Mouse (Mus musculus): ENCODE results near the gene Hormad2. TPM values are rescaled to one million over a fixed set of nuclear protein-coding genes. Genes with fewer than 3 reads are reported as not detected.

Hormad2 gene
- total and polyA plus RNA-seq, 3 experiments: 0.43 to 1.2 TPM; not detected in 1

DNA sequence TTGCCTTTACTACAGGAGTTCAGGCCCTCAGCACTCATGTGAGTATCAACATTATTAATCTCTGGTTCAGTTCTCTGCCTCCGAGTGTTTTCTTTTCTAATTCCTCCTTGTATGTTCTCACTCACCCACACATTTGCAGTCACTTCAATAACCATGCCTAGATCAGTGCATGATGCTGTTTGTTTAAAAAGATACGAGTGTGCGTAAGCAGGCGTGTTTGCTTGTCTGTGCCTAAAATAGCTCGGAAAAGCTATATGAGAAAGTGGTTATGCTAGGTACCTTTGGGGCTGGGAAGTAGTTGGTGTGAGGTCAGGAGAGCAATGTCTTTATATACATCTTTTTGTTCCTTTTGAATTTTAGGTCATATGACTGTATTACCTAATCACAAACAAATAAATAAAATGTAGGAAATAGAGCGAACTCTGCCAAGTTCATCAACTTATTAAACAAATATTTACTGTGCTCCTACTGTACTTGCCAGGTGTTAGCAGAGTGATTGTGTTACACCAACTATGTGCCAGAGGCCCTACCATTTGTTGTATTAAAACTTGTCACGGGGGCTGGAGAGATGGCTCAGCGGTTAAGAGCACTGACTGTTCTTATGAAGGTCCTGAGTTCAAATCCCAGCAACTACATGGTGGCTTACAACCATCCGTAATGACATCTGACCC, 100.7 kb downstream of the Hormad2 start:
- DNase-seq: no peak

DNA sequence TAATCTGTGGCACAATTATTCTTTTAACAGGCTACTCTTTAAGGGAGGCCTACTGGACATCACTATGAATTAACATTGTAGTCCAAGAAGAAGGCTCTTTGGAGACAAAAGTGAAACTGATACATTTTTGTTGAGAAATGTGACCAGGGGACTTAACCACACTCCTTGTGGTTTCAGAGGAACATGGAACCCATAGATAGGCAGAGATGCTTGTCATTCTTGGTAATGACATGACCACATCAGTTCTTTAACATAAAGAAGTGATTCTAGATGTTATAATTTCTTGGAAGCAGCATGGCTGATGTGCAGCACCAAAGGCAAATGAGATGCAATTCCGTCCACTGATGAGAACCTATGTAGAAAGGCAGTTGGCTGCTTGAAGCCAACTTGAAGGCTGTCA, 101.6 kb downstream of the Hormad2 start:
- DNase-seq: no peak

DNA sequence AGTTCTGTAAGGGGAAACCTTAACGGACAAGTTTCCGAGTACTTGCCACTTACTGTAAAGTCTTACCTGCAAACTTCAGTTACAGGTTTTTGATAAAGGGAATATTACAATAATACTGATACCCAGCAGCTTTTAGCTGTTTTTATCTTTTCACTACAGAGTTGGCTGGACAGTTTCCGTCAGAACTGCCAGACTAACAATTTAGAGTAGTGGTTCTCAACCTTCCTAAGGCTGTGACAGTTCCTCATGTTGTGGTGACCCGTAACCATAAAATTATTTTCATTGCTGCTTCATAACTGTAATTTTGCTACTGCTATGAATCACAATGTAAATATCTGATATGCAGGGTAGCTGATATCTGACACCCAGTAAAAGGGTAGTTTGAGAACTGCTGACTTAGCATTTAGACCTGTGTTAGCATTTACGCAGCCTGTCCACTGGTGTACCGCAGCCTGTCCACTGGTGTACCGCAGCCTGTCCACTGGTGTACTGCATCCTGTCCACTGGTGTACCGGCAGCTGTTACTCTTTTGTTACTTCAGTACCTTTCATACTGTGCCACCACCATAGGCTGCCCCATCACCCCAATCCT, 104.1 kb downstream of the Hormad2 start:
- DNase-seq: no peak

DNA sequence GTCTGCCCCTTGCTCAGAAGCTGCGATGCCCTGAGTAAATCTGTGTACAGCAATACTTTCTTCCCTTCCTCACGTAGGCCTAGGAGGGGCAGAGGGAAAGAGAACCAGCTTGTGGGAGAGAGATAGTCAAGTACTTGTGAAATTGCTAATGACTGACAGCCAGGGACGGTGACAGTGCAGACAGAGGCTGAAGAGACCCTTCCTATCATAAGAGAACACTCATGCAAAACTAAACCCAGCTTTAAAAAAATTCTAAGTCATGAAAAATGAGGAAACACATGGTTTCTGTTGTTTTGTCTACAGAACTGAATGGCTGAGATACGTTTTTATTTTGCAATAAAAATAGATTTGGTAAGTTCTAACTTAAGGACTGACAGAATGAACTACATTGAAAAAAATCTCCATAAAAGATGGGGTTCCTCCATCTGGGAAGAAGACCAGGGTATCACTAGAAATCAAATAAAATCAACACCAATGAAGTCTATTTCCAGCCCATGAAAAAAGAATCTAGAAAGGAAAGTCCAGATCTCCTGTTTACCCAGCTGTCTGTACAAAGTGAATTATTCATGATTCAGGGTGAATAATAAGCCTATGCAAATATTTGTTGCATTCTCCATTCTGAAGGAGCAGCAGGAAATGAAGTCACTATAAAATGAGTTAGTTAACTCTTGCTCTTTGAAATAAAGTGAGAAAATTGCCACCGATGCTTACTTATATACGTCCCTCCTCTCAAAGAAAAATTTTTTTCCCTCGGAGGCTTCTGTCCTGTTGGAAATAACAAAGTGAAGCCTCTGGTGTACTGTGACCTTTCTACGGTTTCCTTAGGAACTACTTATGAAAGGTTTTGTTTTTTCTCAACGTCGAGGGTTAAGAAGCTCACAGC, 104.9 kb downstream of the Hormad2 start:
- DNase-seq: no peak

DNA sequence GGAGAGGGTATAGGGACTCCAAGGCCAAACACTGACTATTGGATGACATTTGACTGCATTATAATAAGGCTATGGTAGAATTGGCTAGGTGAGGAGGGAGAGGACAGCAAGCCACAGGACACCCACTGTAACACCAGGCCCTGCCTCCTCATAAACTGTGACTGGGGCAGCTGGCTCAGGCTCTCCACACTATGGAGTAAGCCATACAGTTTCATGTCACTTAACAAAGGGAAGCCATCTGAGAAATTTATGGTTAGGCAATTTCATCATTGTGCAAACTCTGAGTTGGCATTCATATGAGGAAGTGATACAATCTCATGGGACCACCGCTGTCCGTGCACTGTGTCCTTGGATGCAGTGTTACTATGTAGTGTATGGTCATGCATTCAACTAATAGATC, 107.9 kb downstream of the Hormad2 start:
- DNase-seq: no peak

DNA sequence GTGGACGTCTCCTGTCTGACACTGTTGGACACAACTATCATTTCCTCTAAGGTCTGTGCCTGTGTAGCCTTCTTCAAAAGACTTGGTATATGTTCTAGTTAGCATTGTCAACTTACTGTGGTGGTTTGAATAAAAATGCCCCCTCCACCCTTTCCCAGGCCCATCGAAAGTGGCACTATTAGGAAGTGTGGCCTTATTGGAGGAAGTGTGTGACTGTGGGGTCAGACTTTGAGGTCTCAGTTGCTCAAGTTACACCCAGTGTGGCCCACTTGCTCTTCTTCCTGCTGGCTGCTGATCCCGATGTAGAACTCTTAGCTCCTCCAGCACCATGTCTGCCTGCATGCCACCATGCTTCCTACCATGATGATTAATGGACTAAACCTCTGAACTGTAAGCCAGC, 112.7 kb downstream of the Hormad2 start:
- DNase-seq: no peak

DNA sequence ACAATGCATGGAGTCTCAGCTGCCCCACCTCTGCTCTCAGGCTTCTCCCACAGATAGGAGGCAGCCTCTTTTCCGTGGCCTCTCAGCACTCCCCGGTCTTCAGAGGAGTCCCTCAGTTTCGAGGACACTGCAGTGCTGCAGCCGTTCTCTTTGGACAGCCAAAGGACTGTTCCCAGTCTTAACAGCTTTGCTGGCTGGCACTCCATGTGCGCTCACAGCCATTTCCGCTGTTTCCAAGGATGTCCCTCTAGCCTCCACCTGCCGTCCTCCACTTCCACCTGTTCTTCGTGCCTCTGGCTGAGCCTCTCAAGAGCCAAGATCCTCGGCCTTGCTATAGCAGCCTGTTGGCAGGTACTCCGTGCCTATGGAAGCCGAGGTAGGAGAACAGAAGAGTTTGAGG, 117.4 kb downstream of the Hormad2 start:
- DNase-seq: no peak

DNA sequence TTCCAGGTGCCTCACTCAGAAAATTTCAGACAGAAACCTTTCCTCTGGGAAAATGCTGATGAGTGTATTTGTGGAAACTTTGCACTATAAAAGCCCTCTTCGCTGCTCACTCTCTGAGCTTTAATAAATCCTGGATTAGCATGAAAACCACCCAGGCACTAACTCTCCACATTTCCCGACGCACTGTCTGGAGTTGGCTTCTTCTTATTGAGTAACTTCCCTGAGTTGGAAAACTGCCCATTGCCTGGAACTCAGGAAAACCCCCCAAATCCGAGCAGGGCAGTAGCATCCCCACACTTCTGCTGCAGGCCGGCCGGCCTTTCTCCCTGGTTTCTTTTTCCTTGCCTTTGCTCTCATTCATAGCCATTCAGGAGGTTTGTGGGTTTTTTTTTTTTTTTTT, 118.0 kb downstream of the Hormad2 start:
- no peak for DNase-seq

DNA sequence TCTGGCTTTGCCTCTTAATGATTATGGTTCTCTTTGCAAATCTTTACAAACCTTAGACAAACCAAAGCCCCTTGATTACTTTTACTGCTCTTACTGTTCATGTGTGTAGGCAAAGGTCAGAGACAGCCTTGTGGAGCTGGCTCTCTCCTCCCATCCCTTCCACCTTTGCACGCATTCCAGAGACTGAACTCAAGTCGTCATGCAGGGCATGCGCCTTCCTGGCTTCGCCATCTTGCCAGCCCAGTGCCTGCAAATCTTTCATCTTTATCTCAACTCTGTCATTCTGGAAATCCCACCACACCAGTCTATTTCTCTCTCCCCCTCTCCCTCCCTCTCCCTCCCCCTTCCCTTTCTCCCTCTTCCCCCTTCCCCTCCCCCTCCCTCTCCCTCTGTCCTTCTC, 120.0 kb downstream of the Hormad2 start:
- no peak for DNase-seq

DNA sequence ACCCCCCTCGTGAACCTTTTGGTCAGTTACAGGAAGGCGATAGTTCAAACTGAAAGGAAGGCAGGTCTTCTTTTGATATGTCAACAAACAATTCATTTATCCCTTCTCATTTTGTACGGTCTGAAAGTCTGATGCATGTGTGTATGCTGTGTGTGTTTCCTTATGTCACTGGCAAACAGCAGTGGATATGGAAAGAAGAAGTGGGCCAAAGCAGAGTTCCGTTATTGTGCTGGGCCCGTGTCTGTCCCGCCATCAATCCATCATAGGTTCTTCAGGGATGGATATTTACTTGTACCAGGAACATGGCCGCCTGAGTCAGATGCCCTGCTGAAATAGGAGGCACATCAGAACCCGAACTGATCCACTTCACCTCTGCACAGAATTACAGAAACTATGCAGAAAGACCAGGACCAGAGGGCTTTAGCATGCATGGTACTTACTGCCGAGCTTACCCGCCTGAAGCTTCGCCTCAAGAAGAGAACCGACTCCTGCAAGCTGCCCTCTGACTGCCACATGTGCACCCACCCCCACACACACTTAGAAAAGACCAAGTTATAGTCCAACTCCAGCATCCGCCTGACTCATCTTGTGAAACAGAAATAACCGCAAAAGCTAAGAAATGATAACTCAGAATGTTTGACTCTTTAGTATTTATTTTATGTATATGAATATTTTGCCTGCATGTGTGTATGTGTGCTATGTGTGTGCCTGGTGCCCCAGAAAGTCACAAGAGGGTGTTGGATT, 121.5 kb downstream of the Hormad2 start:
- no peak for DNase-seq

DNA sequence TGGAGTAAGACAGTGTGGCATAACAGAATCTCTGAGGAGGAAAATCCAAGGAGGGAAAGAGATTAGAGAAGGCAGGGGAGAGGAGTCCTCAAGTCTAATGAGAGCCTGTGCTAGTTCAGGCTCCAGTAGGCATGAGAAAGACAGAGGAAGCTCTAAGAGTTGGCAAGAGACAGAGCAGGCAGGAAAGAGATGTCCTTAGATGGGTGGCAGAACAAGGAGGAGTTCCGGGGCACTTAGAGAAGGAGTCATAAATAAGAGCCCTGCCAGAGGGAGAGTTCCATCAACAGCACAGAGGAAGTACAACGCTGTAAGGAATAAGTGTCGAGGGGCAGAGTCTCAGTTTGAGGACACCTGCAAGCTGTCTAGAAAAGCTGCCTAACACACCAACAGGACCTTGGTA, 122.9 kb downstream of the Hormad2 start:
- no peak for DNase-seq

DNA sequence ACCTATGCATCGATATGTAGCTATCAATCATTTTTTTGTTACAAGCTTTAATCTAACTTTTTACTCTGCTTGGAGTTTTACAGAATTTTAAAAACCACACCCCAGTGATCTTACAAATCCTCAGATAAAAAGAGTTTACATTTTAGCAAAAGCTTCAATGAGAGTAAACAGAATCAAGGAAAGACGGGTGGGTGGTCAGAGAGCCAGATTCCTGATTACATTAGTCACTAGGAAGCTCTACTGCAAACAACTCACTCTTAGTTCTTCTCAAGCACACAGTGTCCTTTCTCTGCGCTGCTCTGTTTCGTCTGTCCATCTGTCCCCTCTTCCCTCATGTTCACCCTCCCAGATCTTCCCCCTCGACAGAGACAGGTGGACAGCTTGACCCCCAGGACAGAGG, 123.6 kb downstream of the Hormad2 start:
- no peak for DNase-seq

DNA sequence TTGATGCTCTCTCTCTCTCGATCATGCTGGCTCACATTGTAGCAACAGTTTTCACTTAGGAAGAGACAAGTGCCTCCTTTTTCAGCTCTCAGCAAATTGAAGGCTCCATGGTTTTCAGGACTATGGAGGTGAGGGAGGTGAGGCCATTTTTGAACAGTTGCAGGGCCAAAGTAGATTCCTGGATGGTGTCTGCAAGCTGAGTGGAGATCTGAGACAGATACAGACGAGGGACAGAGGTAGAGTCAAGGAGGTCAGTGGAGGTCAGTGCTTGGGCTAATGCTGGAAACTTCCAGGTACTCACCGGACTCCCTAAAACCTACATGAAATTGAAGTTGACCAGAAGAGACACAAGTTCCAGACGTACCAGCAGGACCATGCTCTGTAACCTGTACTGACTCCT, 128.7 kb downstream of the Hormad2 start:
- no peak for DNase-seq

DNA sequence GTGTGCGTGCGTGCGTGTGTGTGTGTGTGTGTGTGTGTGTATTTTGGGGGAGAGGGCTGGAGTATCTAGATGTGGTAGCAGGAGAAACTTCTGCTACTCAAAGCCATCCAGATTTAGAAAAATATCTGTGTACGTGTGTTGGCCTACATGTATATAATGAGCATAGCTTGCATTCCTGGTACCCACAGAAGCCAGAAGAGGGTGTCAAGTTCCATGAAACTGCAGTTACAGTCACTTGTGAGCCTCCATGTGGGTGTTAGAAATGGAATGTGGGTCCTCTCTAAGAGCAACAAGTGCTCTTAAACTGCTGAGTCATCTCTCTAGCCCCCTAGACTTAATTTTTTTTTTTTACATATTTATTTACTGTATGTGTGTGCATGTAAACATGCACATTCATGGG, 130.6 kb downstream of the Hormad2 start:
- DNase-seq: no peak

DNA sequence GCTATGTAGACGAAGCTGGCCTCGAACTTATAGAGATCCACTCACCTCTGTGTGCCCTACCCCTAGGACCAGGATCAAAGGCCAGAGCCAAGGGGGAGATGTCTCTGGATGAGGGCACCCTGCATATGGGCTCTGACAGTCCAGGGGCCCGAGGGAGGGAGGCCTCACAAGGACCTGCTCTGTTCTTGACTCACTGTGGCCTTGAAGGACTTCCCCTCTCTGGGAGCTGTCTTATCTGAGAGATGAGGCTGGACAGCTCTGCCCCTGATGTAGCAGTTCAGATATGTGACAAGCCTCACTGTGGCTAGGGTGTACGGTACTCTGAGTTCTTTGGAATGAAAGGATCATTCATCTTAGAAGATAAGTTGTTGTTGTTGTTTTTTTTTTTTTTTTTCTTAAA, 131.3 kb downstream of the Hormad2 start:
- DNase-seq: no peak

DNA sequence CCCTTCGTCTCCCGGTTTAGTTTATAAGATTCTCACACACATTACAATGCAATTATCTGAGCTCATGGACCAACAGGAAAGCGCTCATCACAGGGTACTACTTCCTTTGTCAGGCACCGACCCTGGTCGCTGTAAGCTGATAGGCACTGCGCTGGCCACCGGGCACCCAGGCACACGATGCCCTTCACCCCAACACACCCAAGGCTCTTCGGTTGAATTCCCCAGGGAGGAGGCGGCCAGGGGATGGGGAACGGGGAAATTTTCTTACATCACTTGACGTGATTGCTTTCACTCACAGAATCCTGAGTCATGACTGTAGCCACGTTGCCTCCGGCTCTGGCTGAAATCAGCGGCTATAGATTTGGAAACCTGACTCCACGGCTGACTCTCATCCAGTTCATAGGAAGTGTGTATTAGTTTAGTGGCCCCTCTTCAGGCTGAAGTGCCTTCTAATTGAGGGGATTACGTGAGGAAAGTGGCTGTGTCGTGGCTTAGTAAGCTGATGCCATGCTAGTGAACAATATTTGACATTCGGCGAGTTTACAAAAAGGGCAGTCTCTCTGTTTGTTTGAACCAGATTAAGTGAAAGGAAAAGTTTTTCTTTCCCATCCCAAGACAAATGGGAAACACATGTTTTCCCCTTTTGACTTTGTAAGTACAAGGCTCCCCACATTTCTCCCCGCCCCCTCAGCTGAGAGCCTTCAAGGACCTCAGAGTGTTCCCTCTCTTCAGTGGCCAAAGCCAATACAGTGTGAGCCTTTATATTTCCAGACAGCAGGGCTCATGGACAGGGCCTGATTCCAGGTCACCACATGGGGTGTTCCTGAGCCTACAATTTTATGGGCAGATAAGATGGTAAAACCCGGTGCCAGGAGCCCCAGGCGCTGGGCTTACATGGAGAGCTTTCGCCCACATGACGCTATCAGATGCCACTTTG, 132.1 kb downstream of the Hormad2 start:
- DNase-seq: no peak

DNA sequence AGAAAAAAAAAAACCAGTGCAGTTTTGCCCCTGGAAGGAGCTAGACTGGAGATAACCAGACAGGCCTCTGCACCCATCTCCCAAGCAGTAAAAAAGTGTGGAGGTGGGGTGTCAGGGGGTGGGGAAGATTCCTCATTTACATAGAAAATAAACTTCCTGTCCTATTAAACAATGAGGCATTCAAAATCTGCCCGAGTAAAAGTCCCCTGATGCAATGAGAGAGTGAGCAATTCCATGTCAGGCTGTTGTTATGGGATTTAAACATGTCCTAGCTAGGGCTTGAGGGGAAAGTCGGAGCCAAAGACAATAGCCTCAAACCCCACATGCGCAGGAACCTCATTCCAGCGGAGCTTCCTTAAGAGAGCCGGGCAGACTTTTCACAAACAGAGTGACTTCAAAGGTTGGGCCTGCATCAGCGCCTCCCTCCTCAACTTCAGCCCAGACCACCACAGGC, 132.8 kb downstream of the Hormad2 start:
- DNase-seq: no peak

DNA sequence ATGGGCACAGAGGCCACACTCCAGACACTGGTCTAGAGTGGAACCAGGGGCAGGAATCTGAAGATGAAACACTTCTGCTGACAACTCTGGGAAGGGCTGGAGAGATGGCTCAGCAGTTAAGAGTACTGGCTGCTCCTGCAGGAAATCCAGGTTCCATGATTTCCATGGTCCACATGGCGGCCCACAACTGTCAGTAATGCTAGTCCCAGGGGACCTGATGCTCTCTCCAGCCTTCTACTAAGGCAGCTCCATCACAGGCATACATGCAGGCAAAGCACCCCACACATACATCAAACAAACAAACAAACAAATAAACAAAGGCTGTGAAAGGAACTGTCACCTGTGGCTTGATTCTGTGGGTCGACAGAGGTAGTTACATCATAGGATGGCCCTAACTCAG, 134.8 kb downstream of the Hormad2 start:
- DNase-seq: no peak

DNA sequence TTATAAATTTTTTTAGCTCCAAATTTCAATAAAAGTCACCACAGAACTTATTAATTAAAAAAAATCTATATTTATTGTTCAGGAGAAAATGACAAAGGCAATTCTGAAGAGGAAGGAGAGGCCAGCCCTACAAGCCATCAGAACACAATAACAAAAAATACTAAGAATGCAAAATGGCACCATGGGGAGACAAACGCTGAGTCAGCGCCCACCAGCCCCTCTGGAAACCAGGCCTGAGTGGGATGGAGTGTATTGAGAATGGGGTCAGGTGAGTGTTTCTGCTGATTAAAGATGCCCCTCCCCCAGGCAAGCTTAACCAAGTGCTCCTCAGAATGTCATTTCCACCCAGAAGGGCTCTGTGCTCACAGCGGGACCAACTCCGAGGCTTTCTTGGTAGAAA, 135.8 kb downstream of the Hormad2 start:
- no peak for DNase-seq

DNA sequence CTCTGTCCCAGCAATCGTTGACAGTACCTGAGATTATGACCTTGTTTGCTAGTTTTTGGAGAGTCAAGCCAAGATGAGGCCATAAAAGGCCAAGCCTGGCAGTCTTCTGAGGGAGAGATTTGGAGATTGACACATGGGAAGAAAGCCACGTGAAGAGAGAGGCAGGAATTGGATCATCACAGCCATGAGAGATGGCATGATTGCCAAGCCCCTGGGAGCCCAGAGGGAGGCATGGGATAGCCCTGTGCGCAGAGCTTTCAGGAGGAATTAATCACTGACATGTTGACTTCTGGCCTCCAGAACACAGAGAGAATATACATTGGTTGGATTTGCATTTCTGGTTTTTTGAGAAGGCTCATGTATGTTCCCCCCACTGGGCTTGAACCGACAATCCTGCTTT, 136.7 kb downstream of the Hormad2 start:
- no peak for DNase-seq

DNA sequence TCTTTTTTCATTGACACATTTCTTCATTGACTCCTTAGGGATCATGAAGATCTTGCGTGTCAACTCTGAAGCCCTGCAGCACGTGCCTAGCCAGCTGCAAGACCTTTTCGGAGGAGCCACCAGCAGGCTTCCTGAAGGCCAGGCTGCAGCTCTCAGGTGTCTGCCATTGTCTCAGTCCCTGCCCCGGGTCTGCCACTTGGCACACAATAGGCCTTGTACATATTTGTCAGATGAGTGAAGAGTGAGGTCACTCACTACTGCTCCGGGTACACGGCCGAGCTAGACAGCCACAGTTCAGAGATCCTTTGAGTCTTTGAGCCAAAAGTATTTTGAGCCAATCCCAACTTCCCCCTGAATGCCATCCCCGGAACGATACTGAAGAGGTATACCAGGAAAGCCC, 137.9 kb downstream of the Hormad2 start:
- peak; percentile 70 for DNase-seq
